Comparison of ENCODE assay signal across 9 mouse cellular contexts in genomic region chr7:80660619-80661018, GRCm38 (mm10). TPM values are rescaled to one million over a fixed set of nuclear protein-coding genes. Genes with fewer than 3 reads are reported as not detected.
DNase-seq lines count a peak whose midpoint lies in the region; ATAC-seq and TF ChIP-seq lines count a peak whose summit lies in the region.
"Had no signal": no experiment of that assay in that cellular context is flagged by ENCODE, and none has a peak within 500 bp of the region (broad histone marks: within the 10 kb centered on the region; RNA-seq: fewer than 3 reads in every experiment).

No protein-coding gene starts in this region.

- H3K4me1 ChIP-seq in kidney, embryonic 14.5 days (ENCODE audit: control insufficient read depth, insufficient read depth, low read length) = 0 out of 2 replicates have a peak, but pooled peaks cover 6% of the 10 kb centered on the region

- 86% methylated on average over 4 of the region's 4 CpGs for WGBS in kidney, embryonic 14.5 days

- H3K27ac ChIP-seq in kidney, embryonic 14.5 days (ENCODE audit: low read depth, low read length) = no peak overlapping the region
- peak overlapping the region; percentile 92 for H3K27ac ChIP-seq in layer of hippocampus, adult 2 months
- H3K27ac ChIP-seq: embryonic facial prominence, embryonic 13.5 days had no signal

- no peaks in the 10 kb centered on the region for H3K27me3 ChIP-seq in kidney, embryonic 14.5 days (ENCODE audit: control insufficient read depth, insufficient read depth, low read length)
- H3K27me3 ChIP-seq: embryonic facial prominence, embryonic 13.5 days had no signal

- DNase-seq in kidney, postnatal 10 days = peak; percentile 49
- DNase-seq in brain, embryonic 18.5 days (ENCODE audit: low read depth, low spot score) = peak; percentile 76
- DNase-seq in gastrocnemius, adult 8-10 months (ENCODE audit: low spot score in 2 of 2) = peak; percentile 78 to 85
- DNase-seq in layer of hippocampus, adult 2 months (ENCODE audit: low spot score in 2 of 2) = peak; percentile 79 to 87
- peak; percentile 78 for DNase-seq in lung, postnatal 36 days
- DNase-seq in embryo, embryonic 9.5 days (ENCODE audit: extremely low spot score) = no peak
- DNase-seq in spleen, adult 12 weeks (ENCODE audit: low spot score) = no peak

- no peak overlapping the region for H3K4me3 ChIP-seq in kidney, embryonic 14.5 days (ENCODE audit: low read length)
- peak overlapping the region; percentile 11; the same call in 1 of the 2 replicates for H3K4me3 ChIP-seq in layer of hippocampus, adult 2 months
- H3K4me3 ChIP-seq: embryonic facial prominence, embryonic 13.5 days had no signal

- ATAC-seq in kidney, embryonic 14.5 days (ENCODE audit: low FRiP score, low TSS enrichment) = no peak

- no peak for TF ChIP-seq CTCF in layer of hippocampus, adult 2 months (conservative IDR thresholded peaks at IDR 0.05)

- H3K9me3 ChIP-seq in kidney, embryonic 14.5 days (ENCODE audit: control insufficient read depth, low read length) = no peaks in the 10 kb centered on the region
- H3K9me3 ChIP-seq: embryonic facial prominence, embryonic 13.5 days had no signal

- H3K4me2 ChIP-seq in kidney, embryonic 14.5 days (replicated peaks; ENCODE audit: low read depth, low read length) = no peak overlapping the region
- H3K4me2 ChIP-seq: embryonic facial prominence, embryonic 13.5 days had no signal

- no peak overlapping the region for H3K9ac ChIP-seq in kidney, embryonic 14.5 days (ENCODE audit: low read depth, low read length)
- H3K9ac ChIP-seq: embryonic facial prominence, embryonic 13.5 days had no signal

- H3K36me3 ChIP-seq in kidney, embryonic 14.5 days (ENCODE audit: control insufficient read depth, insufficient read depth, low read length) = no peaks in the 10 kb centered on the region

RNA-seq across cellular contexts. Expression of gene Crtc3, which starts 28.1 kb away (rescaled TPM):
- 21.1 and 27.3 TPM in 2 replicates for polyA plus RNA-seq in kidney, embryonic 14.5 days (2014; fragmentation: Nextera tagmentation; extraction: Ambion mirVana)
- total RNA-seq in gastrocnemius, adult 8-10 months (2022) = 10 to 100 TPM in 3 of 4 experiments, 1 to 10 TPM in 1; 8.9 to 11.6 (median 11.4) TPM
- 10 to 100 TPM; 21.0 to 24.4 TPM for total RNA-seq in layer of hippocampus, adult 2 months (2021)

Comparison
In these comparisons a context has a peak if more than half of its experiments do, and no peak if none do; other contexts are left out.
1. DNase-seq: peak in kidney, postnatal 10 days (single experiment), brain, embryonic 18.5 days (single experiment), gastrocnemius, adult 8-10 months (2 of 2), layer of hippocampus, adult 2 months (2 of 2) and lung, postnatal 36 days (single experiment); none in embryo, embryonic 9.5 days (single experiment) and spleen, adult 12 weeks (single experiment).